Mouse (Mus musculus): Measurements from ENCODE around the gene 5330417C22Rik. TPM values are rescaled to one million over a fixed set of nuclear protein-coding genes. Genes with fewer than 3 reads are reported as not detected.

5330417C22Rik gene
- total and polyA plus RNA-seq, 3 experiments: 0.08 to 0.31 TPM; not detected in 1

GRCm38 (mm10) chr3:108423844-108424801 lies 112.2 kb downstream of the 5330417C22Rik start:
- Histone ChIP-seq H3K4me3 (ENCODE audit: control insufficient read depth in 1 of 2, insufficient read depth in 1 of 2, low read depth in 2 of 2, low read length in 2 of 2) (no peak overlapping the region), H3K27me3 (ENCODE audit: control insufficient read depth in 1 of 2, insufficient read depth in 2 of 2, low read length in 2 of 2) (no peaks in the 10 kb centered on the region), H3K36me3 (ENCODE audit: control insufficient read depth in 1 of 2, insufficient read depth in 2 of 2, low read length in 2 of 2) (peaks cover 0 to 6% of the 10 kb centered on the region in 2 experiments; a peak in 1 of 4 replicates), H3K9me3 (replicated peaks; ENCODE audit: insufficient read depth, low read length) (no peaks in the 10 kb centered on the region), H3K79me2 (ENCODE audit: control insufficient read depth, insufficient read depth, low read length, poor library complexity) (no peaks in the 10 kb centered on the region), H3K4me1 (ENCODE audit: control insufficient read depth in 1 of 2, insufficient read depth in 2 of 2, low read length in 2 of 2) (no peaks in the 10 kb centered on the region), H3K9ac (ENCODE audit: control insufficient read depth, low read depth, low read length, poor library complexity, severe bottlenecking) (no peak overlapping the region), H3K27ac (ENCODE audit: control insufficient read depth, low read depth, low read length) (no peak overlapping the region)
- peak; percentile 9; the same call in 1 of the 2 replicates for TF ChIP-seq CHD2 (IDR thresholded peaks at IDR 0.05; ENCODE audit: low read length)
- peak; percentile 85; the same call in 1 of the 2 replicates for TF ChIP-seq POLR2AphosphoS2 (IDR thresholded peaks at IDR 0.05; ENCODE audit: low read length)
- no peak for TF ChIP-seq NRF1 (IDR thresholded peaks at IDR 0.05; ENCODE audit: insufficient read depth, low read depth, low read length, poor library complexity, severe bottlenecking)
- TF ChIP-seq SMC3 (IDR thresholded peaks at IDR 0.05; ENCODE audit: low read depth, low read length): no peak
- TF ChIP-seq MAFK (IDR thresholded peaks at IDR 0.05; ENCODE audit: borderline replicate concordance, low read depth, low read length): no peak
- peak; percentile 69 for TF ChIP-seq ZMIZ1 (IDR thresholded peaks at IDR 0.05; ENCODE audit: low read depth, low read length)
- no peak for TF ChIP-seq GATA1 (IDR thresholded peaks at IDR 0.05; ENCODE audit: low read depth, low read length)
- TF ChIP-seq MEF2A (IDR thresholded peaks at IDR 0.05; ENCODE audit: extremely low read depth, insufficient replicate concordance, low read depth, low read length, poor library complexity, severe bottlenecking): 0 out of 2 replicates have a peak, but pooled peaks have one; percentile 10
- no peak for TF ChIP-seq HCFC1 (IDR thresholded peaks at IDR 0.05; ENCODE audit: low read depth, low read length)
- no peak for TF ChIP-seq GABPA (IDR thresholded peaks at IDR 0.05; ENCODE audit: low read depth, low read length)
- TF ChIP-seq MYC (IDR thresholded peaks at IDR 0.05; ENCODE audit: low read depth, low read length): no peak
- TF ChIP-seq MXI1 (IDR thresholded peaks at IDR 0.05; ENCODE audit: low read depth, low read length): no peak
- no peak for TF ChIP-seq CTCF (IDR thresholded peaks at IDR 0.05 in 2 of 3, conservative IDR thresholded peaks at IDR 0.05 in 1 of 3; ENCODE audit: control insufficient read depth in 1 of 3, insufficient read depth in 1 of 3, low read depth in 2 of 3, low read length in 3 of 3, poor library complexity in 1 of 3, severe bottlenecking in 1 of 3)
- TF ChIP-seq EP300 (IDR thresholded peaks at IDR 0.05; ENCODE audit: low read depth in 1 of 2, low read length in 2 of 2): no peak
- TF ChIP-seq E2F4 (IDR thresholded peaks at IDR 0.05; ENCODE audit: borderline replicate concordance, low read depth, low read length): no peak
- TF ChIP-seq POLR2A (IDR thresholded peaks at IDR 0.05; ENCODE audit: control insufficient read depth in 1 of 2, insufficient read depth in 1 of 2, low read depth in 1 of 2, low read length in 2 of 2, poor library complexity in 1 of 2): 0 out of 4 replicates have a peak, but pooled peaks of 1 of the 2 experiments have one; percentile 28
- no peak for TF ChIP-seq ZNF384 (IDR thresholded peaks at IDR 0.05; ENCODE audit: low read depth, low read length)
- TF ChIP-seq USF2 (IDR thresholded peaks at IDR 0.05; ENCODE audit: borderline replicate concordance in 1 of 2, insufficient read depth in 1 of 2, low read depth in 1 of 2, low read length in 2 of 2): no peak
- TF ChIP-seq BHLHE40 (IDR thresholded peaks at IDR 0.05; ENCODE audit: borderline replicate concordance, low read depth, low read length): no peak
- TF ChIP-seq RCOR1 (IDR thresholded peaks at IDR 0.05; ENCODE audit: low read depth, low read length): no peak
- no peak for TF ChIP-seq USF1 (IDR thresholded peaks at IDR 0.05; ENCODE audit: low read depth, low read length)
- peak; percentile 37 for DNase-seq (ENCODE audit: low read depth, low spot score)

All from MEL (cell line).